In genomic region chr16:95704662-95705330, GRCm38 (mm10) we compare ENCODE assay signal across 8 mouse cellular contexts. TPM values are rescaled to one million over a fixed set of nuclear protein-coding genes. Genes with fewer than 3 reads are reported as not detected.
DNase-seq lines count a peak whose midpoint lies in the region; ATAC-seq and TF ChIP-seq lines count a peak whose summit lies in the region.

No protein-coding gene starts in this region.

- peak overlapping the region; percentile 95 for H3K27ac ChIP-seq in layer of hippocampus, adult 2 months
- H3K27ac ChIP-seq in embryonic facial prominence, embryonic 15.5 days (replicated peaks), result no peak overlapping the region
- H3K27ac ChIP-seq in limb, embryonic 15.5 days, result peak overlapping the region; percentile 75; the same call in 1 of the 2 replicates

- H3K4me2 ChIP-seq in embryonic facial prominence, embryonic 15.5 days (replicated peaks), result peak overlapping the region; percentile 64
- peak overlapping the region; percentile 72 for H3K4me2 ChIP-seq in limb, embryonic 15.5 days

- no peaks in the 10 kb centered on the region for H3K9me3 ChIP-seq in embryonic facial prominence, embryonic 15.5 days (replicated peaks)
- no peaks in the 10 kb centered on the region for H3K9me3 ChIP-seq in limb, embryonic 15.5 days

- 74% methylated on average over 10 of the region's 10 CpGs for WGBS in embryonic facial prominence, embryonic 15.5 days
- WGBS in limb, embryonic 15.5 days, result 53% methylated on average over 10 of the region's 10 CpGs

- no peak for ATAC-seq in embryonic facial prominence, embryonic 15.5 days (ENCODE audit: insufficient number of reproducible peaks, low FRiP score, low TSS enrichment, low read depth)
- no peak for ATAC-seq in limb, embryonic 15.5 days (ENCODE audit: insufficient number of reproducible peaks, low FRiP score, low TSS enrichment, low read depth)
- ATAC-seq in erythroid progenitor cell, adult 5-6 weeks (replicated peaks; ENCODE audit: low FRiP score, poor library complexity, severe bottlenecking), result no peak

- H3K36me3 ChIP-seq in embryonic facial prominence, embryonic 15.5 days, result peaks cover 19% of the 10 kb centered on the region
- peaks cover 29% of the 10 kb centered on the region for H3K36me3 ChIP-seq in limb, embryonic 15.5 days

- peaks cover 44% of the 10 kb centered on the region for H3K4me1 ChIP-seq in embryonic facial prominence, embryonic 15.5 days
- peaks cover 48% of the 10 kb centered on the region for H3K4me1 ChIP-seq in limb, embryonic 15.5 days

- H3K27me3 ChIP-seq in embryonic facial prominence, embryonic 15.5 days, result no peaks in the 10 kb centered on the region
- no peaks in the 10 kb centered on the region for H3K27me3 ChIP-seq in limb, embryonic 15.5 days

- no peak for DNase-seq in layer of hippocampus, adult 2 months (ENCODE audit: low spot score in 2 of 2)
- no peak for DNase-seq in layer of hippocampus, postnatal 25 days (ENCODE audit: extremely low spot score in 1 of 2, low spot score in 1 of 2)
- peak; percentile 64 for DNase-seq in brain, adult 2 months (ENCODE audit: low read depth, low spot score)
- no peak for DNase-seq in gastrocnemius, adult 18-20 months (ENCODE audit: low spot score)
- no peak for DNase-seq in cerebellum, postnatal 36 days

- 0 out of 2 replicates have a peak overlapping the region, but pooled peaks have one; percentile 42 for H3K9ac ChIP-seq in embryonic facial prominence, embryonic 15.5 days
- H3K9ac ChIP-seq in limb, embryonic 15.5 days, result peak overlapping the region; percentile 48

- peak overlapping the region; percentile 73 for H3K4me3 ChIP-seq in layer of hippocampus, adult 2 months
- H3K4me3 ChIP-seq in embryonic facial prominence, embryonic 15.5 days (replicated peaks), result peak overlapping the region; percentile 93
- H3K4me3 ChIP-seq in limb, embryonic 15.5 days, result peak overlapping the region; percentile 81

- TF ChIP-seq CTCF in layer of hippocampus, adult 2 months (conservative IDR thresholded peaks at IDR 0.05), result peak; percentile 29

RNA-seq across cellular contexts. Expression of gene Ets2, which starts 2.9 kb away (rescaled TPM):
- total RNA-seq in layer of hippocampus, adult 2 months (2021), result 10 to 100 TPM; 70.3 to 77.0 TPM
- 10 to 100 TPM; 61.1 to 65.4 TPM for total RNA-seq in layer of hippocampus, postnatal 25 days (2021)
- polyA plus RNA-seq in embryonic facial prominence, embryonic 15.5 days (2015; fragmentation: Nextera tagmentation; extraction: Ambion mirVana), result 84.3 and 92.0 TPM in 2 replicates
- 103 and 109 TPM in 2 replicates for polyA plus RNA-seq in limb, embryonic 15.5 days (2015; fragmentation: Nextera tagmentation; extraction: Ambion mirVana)
- total RNA-seq in erythroid progenitor cell, adult 5-6 weeks (2015; ENCODE audit: low replicate concordance), result 8.6 and 10.5 TPM in 2 replicates
- total RNA-seq in erythroid progenitor cell, adult 5-6 weeks (2017; ENCODE audit: low replicate concordance), result 1.7 and 3.8 TPM in 2 replicates
- total RNA-seq in gastrocnemius, adult 18-20 months (2021), result 10 to 100 TPM; 20.5 to 26.7 TPM
